Mouse (Mus musculus) CH12.LX (cell line): Measurements from ENCODE around the gene Nt5m.

Experiments
- BHLHE40 ChIP-seq: IDR thresholded peaks from 2 replicates; pipeline ENCODE4 v1.6.1; 2011; ENCODE audit warnings: mild to moderate bottlenecking, low read depth, low read length, improper control_type of control experiment
- CHD1 ChIP-seq: IDR thresholded peaks from 2 replicates; pipeline ENCODE4 v1.6.1; 2012; ENCODE audit warnings: low read depth, low read length, improper control_type of control experiment, inconsistent platforms
- CHD2 ChIP-seq: IDR thresholded peaks from 2 replicates; pipeline ENCODE4 v1.6.1; 2011; ENCODE audit warnings: low read length, improper control_type of control experiment
- CTCF ChIP-seq, 2 experiments: IDR thresholded peaks in 1 of 2; conservative IDR thresholded peaks in 1 of 2; 2 replicates each; pipeline ENCODE4 v1.5.1; 2011 to 2012; ENCODE audit warnings: low read depth in 2 of 2, low read length in 2 of 2, improper control_type of control experiment in 1 of 2, inconsistent platforms in 1 of 2, mild to moderate bottlenecking in 1 of 2, moderate library complexity in 1 of 2
- EP300 ChIP-seq: IDR thresholded peaks from 2 replicates; pipeline ENCODE4 v1.6.1; 2011; ENCODE audit warnings: low read length, improper control_type of control experiment
- ETS1 ChIP-seq: conservative IDR thresholded peaks from 2 replicates; pipeline ENCODE4 v1.6.1; 2012; ENCODE audit warnings: low read depth, mild to moderate bottlenecking, inconsistent platforms, low read length, improper control_type of control experiment, moderate library complexity
- JUND ChIP-seq: conservative IDR thresholded peaks from 2 replicates; pipeline ENCODE4 v1.6.1; 2011; ENCODE audit warnings: low read depth, low read length, improper control_type of control experiment
- NRF1 ChIP-seq: IDR thresholded peaks from 2 replicates; pipeline ENCODE4 v1.6.1; 2014; ENCODE audit warnings: low read depth, mild to moderate bottlenecking, inconsistent platforms, low read length, improper control_type of control experiment, moderate library complexity
- SIN3A ChIP-seq: IDR thresholded peaks from 2 replicates; pipeline ENCODE4 v1.6.1; 2012; ENCODE audit warnings: low read length, improper control_type of control experiment, inconsistent platforms
- TCF12 ChIP-seq: IDR thresholded peaks from 2 replicates; pipeline ENCODE4 v1.6.1; 2014; ENCODE audit warnings: low read depth, mild to moderate bottlenecking, inconsistent platforms, low read length, improper control_type of control experiment
- USF1 ChIP-seq: IDR thresholded peaks from 2 replicates; pipeline ENCODE4 v1.6.1; 2014; ENCODE audit warnings: low read depth, mild to moderate bottlenecking, inconsistent platforms, low read length, improper control_type of control experiment
- ZKSCAN1 ChIP-seq: IDR thresholded peaks from 2 replicates; pipeline ENCODE4 v1.6.1; 2012; ENCODE audit warnings: low read depth, inconsistent platforms, low read length, improper control_type of control experiment, borderline replicate concordance

DNA sequence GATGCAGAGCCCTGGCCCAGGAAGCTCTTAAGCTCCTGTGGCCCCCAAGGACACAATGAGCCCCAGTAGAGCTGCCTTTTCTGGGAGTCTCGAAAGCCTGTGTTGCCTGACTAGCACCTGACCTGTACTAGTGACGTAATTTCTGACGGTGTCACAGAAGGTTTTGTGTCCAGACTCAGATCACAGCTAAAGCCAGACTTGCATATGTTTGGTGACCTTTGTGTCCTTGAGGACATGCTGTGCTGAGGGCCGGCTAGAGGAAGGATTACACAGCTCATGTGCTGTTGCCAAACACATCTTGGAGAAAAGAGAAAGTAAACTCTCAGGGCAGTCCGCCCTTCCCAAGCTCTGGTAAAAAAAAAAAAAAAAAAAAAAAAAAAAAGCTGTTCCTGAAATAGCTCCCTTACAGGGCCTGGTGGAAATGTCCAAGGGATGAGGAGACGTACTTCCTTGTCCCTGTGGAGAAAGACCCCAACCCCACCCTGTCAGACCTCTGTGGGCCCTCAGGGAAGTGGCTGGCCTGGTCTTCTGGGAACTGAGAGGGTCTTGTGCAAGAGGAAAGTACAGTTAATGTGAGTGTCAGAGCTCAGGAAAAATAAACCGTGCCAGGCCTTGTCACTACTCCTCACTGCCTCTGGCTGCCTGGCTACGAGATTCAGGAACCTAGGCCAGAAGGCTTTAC, 62.9 kb downstream of the Nt5m start:
- no peak for TF ChIP-seq CHD2
- no peak for TF ChIP-seq CTCF (conservative IDR thresholded peaks at IDR 0.05 in 1 of 2, IDR thresholded peaks at IDR 0.05 in 1 of 2; ENCODE audit: low read depth in 2 of 2, low read length in 2 of 2)
- TF ChIP-seq ZKSCAN1, result no peak
- TF ChIP-seq NRF1, result no peak
- no peak for TF ChIP-seq SIN3A
- no peak for TF ChIP-seq TCF12
- TF ChIP-seq CHD1, result no peak
- no peak for TF ChIP-seq EP300
- TF ChIP-seq USF1, result no peak
- TF ChIP-seq BHLHE40, result no peak
- no peak for TF ChIP-seq ETS1
- TF ChIP-seq JUND, result no peak
